Mouse (Mus musculus): ENCODE measurements at regions not wholly inside any gene's neighbourhood (a gene's known extent, or its start where the extent isn't known, plus 50 kb on each side); places are given as distances from the start of the nearest gene placed in this dataset.
A peak's percentile ranks its signal among the peaks of the same experiment; 100 is the strongest.

DNA sequence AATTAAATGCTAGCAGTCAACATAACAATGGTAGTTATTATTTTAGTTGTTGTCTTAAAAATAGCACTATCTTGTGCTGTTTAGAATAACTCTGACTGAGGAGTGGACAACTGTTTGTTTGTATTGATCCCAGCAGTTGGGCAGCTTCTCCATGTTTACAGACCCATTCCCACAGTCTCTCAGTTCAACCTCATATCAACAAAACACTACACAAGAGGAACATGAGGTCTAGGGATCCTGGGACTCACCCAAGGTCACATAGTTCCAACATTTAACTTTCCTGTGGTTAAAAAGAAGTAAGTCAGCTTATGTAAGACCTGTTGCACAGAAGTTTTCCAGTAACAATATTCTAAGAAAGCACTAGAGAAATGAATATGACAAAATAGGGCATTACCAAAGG lies 203.0 kb upstream of the Usp24 start:
- DNase-seq (ENCODE audit: low read depth), result no peak

DNA sequence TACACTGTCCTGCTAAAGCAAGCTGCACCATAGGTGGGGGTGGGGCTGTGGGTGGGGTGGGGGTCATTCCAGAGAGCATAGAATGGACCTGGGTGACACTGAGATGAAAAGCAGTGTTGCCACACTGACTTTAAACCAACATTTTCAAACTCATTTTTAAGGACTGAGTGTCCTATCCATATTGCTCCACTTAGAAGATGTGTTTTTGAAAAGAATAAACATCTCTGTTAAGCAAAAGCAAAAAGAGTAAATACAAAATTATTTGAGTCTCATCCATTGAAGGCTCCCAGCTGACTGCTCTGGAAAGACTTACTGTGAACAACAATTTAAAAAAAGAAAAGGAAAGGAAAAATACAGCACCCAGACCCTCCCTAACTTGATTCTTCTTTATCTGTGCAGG lies 202.3 kb upstream of the Usp24 start:
- no peak for DNase-seq (ENCODE audit: low read depth)

- DNase-seq (ENCODE audit: low read depth), result no peak
Observed at GRCm38 (mm10) chr4:106116611-106117010, 199.4 kb upstream of the Usp24 start.

DNA sequence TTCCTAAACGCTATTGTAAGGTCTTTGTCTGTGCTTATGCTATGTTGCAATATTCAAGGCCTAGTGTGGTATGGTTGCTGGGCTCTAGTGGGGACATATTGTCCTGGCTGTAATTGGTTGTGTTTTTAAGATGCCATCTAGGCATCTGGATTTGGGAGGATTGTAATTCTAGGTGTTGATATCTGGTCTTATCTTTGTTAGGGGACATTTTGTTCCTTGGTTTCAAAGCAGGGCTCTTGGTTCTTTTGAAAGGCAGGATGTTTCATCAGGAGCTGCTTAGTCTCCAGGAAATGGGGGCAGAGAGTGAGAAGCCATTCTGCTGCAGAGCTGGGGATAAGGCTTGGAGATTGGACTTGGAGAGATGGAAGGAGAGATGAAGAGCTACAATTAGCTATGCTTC lies 194.7 kb upstream of the Usp24 start:
- DNase-seq (ENCODE audit: low read depth), result no peak

DNA sequence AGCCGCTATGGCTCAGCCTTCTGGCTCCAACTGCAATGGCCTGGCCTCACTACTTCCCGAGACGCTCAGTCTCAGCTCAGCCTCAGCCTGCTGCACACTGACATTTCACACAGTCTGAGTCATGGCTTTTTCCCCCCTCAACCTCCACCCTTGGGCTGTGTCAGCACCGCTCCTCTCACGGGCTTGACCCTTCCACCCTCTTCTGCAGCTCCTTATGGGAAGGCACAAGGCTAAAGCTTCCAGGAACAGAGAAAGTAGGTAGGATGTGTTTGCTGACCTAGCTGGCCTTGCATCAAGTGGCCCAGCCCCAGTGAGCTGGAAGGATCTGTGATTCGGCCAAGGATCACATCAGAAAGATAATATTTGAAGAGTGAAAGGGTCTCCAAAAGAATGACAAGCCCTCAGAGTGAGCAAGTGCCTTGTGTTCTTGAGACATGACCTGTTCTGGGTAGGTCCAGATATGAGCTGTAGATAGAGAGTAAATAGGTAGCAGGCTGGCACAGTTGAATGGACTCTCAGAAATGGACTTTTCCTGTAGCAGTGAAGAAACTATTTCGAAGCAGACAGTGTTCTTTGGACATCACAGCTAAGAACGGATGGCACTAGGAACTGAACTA lies 192.9 kb upstream of the Usp24 start:
- no peak for DNase-seq (ENCODE audit: low read depth)

DNA sequence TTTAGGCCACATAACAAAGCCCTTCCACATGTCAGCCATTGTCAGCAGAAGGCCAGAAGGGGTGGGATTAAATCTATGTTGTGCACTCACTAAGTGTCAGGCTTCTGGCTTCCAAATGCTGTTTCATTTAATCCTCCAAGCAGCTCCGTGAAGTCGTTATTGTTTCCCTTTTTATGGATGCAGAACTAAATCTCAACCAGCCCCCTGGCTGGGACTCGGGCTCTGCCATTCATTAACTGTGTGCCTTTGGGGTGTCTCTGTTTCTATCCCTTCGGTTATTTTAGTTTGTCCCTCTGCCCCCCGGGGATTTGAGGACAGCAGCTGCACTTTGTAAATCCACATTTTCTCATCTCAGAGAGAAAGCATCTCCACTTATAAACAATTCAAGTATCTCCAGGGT lies 188.8 kb upstream of the Usp24 start:
- DNase-seq (ENCODE audit: low read depth), result no peak

DNA sequence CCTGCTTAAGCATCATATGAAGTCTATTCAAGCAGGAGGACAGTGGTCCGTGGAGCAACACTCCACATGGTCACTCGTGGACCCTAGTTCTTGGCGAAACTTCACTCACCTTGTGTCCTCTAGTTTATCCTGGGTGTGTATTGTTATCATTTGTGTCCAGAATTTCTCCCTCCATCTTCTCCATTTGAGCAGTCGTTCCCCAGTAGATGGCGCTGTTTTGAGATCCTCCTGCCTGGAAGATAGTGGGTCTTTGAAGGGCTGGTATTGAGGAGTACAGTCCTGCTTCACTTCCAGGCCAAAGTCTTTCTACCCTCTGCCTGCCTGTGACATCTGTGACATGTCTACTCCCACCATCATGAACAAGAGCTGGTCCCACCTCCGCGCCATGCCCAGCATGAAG lies 188.4 kb upstream of the Usp24 start:
- peak; percentile 35 for DNase-seq (ENCODE audit: low read depth)

DNA sequence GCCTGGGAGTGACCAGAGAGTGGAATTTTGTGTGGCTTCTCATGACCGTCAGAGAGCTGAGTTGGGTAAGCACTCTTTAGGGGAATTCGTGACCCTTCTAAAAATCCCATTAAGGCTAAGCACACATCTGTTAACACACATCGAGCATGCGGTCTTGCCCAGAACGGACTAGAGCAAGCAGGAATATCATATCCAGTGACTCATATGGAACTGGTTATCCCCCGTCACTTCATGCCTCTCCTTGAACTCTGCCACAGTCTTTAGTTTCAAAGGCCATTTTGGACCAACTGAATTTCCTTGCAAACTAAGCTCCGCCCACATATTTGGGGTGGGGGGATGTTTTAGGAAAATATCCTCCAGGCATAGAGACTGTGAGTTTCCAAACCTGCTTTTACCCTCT lies 186.7 kb upstream of the Usp24 start:
- no peak for DNase-seq (ENCODE audit: low read depth)

DNA sequence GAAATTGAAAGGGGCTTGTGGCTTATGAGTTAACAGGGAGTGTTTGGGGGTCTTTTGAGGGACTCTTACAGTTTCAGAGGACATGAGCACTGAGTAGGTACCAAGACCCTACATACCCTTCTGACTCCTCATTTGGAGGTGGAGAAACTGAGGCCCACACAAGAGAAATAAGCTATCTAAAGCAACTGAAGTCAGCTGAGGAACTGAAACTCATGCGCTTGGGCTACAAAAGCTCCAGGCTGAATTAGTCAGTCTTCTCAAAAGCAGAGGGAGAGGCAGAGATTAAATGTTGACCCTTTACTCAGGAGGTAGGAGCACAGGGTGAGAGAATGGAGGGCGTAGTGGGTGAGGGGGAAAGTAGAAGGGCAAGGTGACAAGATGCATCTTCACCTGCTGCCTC lies 186.2 kb upstream of the Usp24 start:
- no peak for DNase-seq (ENCODE audit: low read depth)

DNA sequence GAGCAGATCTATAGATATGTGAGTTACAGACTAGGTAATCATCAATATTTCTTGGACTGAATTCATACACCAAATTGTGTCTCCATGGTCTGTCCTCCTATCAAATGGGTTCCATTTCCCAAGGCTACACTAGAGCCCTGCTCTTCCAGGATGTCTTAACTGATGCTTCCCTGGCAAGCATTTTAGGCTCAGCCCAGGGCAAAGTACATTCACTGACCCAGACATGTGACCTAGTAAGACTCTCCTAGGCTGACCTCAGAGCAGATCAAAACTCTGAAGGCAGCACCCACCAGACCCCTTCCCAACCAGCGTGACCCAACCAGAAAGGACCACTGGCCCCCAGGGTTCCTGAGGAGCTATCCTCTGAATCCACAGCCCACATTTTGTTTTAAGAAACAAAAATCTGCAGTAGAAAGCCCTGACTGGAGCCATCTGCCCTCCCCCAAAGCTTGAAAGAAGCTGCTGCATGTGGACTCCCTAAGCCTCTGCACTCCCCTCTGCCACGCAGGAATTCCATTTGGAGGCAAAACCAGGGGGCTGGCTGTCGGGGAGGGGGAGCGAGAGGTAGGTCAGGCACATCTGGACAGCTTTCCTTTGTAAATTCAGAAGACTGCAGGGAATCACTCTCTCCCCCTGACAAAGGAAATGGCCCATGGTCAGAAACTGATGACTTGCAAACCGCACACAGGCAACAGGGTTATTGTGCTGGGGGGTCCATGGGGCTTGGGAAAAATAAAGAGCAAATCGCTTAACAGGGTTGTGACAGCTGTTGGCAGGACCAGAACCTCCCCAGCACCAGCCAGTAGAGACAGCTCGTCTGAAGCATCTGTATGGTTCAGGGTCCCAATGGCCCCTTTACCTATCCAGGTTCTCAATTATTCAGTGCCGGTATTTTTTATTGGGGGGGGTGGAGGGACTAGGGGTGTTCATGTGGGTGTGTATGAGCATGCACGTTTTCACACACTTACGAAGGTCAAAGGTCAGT lies 182.0 kb upstream of the Usp24 start:
- DNase-seq (ENCODE audit: low read depth), result no peak

- no peak for DNase-seq (ENCODE audit: low read depth)
Observed at GRCm38 (mm10) chr4:106142741-106143140, 173.3 kb upstream of the Usp24 start.

GRCm38 (mm10) chr4:106144351-106145116 lies 171.5 kb upstream of the Usp24 start:
- DNase-seq (ENCODE audit: low read depth), result no peak

DNA sequence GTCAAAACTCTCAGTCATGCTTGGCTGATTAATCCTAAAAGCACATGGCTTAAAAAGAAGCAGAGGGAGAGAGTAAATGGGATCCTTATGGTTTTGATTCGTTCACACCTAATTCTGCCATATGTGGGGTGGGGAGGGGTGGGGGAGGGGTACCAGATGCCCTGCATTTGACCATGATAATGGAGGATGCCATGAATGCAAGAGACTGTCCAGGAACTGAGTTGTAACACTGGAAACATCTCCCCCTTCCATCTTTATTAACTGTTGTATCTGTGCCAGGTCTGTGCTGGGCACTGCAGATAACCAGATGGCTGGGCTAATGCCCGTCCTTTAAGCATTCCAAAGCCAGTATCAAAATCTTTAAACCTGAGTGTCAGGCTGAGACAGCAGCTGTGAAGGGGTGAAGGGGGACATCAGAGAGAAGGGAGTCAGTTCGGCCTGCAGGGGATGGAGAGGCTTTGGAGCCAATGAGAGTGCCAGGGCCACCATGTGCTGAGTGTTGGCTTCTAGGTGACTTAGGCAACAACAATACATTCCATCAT lies 169.0 kb upstream of the Usp24 start:
- no peak for DNase-seq (ENCODE audit: low read depth)

DNA sequence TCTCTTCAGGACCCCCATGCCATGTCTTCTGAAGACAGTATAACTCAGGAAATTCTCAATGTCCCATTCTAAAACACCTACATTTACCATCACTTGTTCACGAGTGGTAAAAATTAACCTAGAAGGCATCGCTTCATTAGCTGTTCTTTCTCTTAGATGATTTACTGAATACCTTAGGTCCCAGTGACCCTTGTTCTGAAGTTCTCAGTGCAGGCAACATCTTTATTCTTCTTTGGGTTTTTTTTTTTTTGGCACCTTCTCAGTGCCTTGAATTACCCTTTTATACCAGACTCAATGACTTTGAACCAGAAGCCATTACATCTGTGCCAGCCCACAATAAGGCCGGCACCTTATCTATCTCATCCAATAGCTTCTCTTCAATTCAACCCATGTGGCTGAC lies 167.1 kb upstream of the Usp24 start:
- DNase-seq (ENCODE audit: low read depth), result no peak

DNA sequence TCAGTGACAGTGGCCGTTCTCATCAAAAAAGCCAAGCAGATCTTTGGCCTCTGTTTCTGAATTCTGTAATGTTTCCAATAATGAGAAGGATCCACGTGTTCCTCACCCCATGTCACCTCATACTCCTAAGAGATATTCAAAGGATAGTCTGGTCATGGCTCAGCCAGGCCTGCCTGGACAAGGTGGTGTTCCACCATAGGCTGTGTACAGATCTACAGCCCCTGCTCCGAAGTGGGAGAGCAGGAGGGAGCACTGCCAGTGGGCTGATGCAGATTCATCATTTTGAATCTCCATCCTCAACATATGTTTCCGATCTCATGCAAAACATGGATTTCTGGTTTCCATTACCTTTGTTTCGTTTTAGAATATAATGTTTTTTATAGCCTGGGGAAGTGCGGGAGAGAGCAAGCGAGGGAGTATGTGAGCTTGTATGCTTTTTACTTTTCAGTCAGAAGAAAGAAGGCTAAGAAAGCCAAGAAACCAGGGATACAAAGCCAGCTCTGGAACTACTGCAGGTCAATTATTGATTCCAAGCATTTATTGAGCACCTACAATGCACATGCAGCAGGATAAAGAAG lies 166.5 kb upstream of the Usp24 start:
- no peak for DNase-seq (ENCODE audit: low read depth)

DNA sequence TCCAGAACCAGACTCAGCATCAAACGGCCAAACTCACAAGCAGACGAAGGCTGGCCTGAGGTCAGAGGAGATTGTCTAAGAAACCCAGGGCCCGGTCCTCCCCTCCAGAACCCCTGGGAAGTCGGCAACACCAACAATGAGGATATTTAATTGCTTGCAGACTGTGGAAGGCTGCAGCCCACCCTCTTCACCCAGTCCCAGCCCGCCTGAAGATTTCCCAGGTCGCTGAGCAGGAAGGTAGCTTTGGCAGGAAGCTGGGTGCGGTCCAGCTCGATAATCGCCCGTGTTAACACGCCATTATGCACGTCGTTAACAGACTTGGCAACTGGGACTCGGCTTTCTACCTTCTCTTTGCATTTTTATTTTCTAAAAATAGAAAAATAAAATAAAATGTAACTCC lies 165.2 kb upstream of the Usp24 start:
- DNase-seq (ENCODE audit: low read depth), result no peak

GRCm38 (mm10) chr4:106157451-106158179 lies 158.4 kb upstream of the Usp24 start:
- DNase-seq (ENCODE audit: low read depth), result no peak

- DNase-seq (ENCODE audit: low read depth), result peak; percentile 5
Observed at GRCm38 (mm10) chr4:106161592-106161991, 154.4 kb upstream of the Usp24 start.

DNA sequence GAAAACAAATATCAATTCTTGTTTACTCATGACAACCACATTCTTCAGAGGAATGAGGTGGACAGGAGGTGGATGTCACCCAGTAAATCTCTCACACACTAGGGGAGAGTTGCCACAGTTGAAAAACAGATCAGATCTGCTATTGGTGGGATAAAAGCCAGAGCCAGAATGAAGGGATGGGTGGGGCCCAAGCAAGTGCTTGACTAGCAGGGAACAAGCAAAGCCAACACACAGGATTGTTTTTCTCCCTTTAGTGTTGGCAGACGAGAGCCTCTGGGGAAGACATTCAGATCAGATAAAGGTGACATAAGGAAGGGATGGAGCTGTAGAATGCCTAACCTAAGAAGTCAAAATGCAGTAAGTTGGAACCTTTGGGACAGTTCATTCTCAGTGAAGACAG lies 153.5 kb upstream of the Usp24 start:
- no peak for DNase-seq (ENCODE audit: low read depth)

GRCm38 (mm10) chr4:106163220-106163619 lies 152.8 kb upstream of the Usp24 start:
- DNase-seq (ENCODE audit: low read depth), result no peak

DNA sequence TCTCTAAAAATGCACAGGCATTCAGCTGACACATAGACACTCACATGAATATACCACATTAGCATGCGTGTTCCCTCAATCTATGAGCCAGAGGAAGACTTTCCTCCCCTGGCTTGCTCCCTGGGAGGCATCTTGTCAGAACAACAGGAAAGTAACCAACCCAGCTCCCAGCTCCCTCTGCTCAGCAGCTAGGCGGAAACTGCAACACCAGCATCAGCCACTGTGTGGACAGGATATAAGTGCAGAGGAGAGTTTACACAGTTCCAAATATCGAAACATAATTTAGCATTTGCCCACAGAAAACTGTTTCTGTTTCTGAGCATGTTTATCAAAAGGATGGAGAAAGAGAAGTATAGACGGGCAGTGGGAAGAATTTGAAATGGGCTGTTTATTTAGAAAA lies 148.3 kb upstream of the Usp24 start:
- no peak for DNase-seq (ENCODE audit: low read depth)
